Mouse (Mus musculus): ENCODE data around the gene Hrh1. TPM values are rescaled to one million over a fixed set of nuclear protein-coding genes. Genes with fewer than 3 reads are reported as not detected.

Hrh1 gene
- polyA plus RNA-seq, 1 experiment from 2014 or later = 0.17 TPM

- H3K9ac ChIP-seq (ENCODE audit: low read depth, low read length) = no peak overlapping the region
- H3K27me3 ChIP-seq (ENCODE audit: insufficient read depth, low read length) = 0 out of 2 replicates have a peak, but pooled peaks cover 3% of the 10 kb centered on the region
Measured at GRCm38 (mm10) chr6:114367681-114368080, 30.1 kb upstream of the Hrh1 start.

GRCm38 (mm10) chr6:114368196-114368595 lies 29.5 kb upstream of the Hrh1 start:
- no peaks in the 10 kb centered on the region for H3K4me1 ChIP-seq (replicated peaks; ENCODE audit: insufficient read depth, low read length)
- 0 out of 2 replicates have a peak, but pooled peaks cover 3% of the 10 kb centered on the region for H3K27me3 ChIP-seq (ENCODE audit: insufficient read depth, low read length)
- no peak overlapping the region for H3K9ac ChIP-seq (ENCODE audit: low read depth, low read length)
- H3K36me3 ChIP-seq (ENCODE audit: insufficient read depth, low read length) = no peaks in the 10 kb centered on the region
- no peak overlapping the region for H3K4me2 ChIP-seq (ENCODE audit: low read length)
- 81% methylated on average over 6 of the region's 6 CpGs for WGBS
- H3K4me3 ChIP-seq (replicated peaks; ENCODE audit: low read depth, low read length) = no peak overlapping the region
- TF ChIP-seq CTCF (IDR thresholded peaks at IDR 0.05; ENCODE audit: low read depth) = no peak
- ATAC-seq (replicated peaks; ENCODE audit: low FRiP score, low read depth) = no peak
- no peaks in the 10 kb centered on the region for H3K9me3 ChIP-seq (replicated peaks; ENCODE audit: low read length)
- no peak overlapping the region for H3K27ac ChIP-seq
- DNase-seq (ENCODE audit: low spot score) = no peak

More at GRCm38 (mm10) chr6:114367681-114368080, 30.1 kb upstream of the Hrh1 start:
- no peak for TF ChIP-seq CTCF (IDR thresholded peaks at IDR 0.05; ENCODE audit: low read depth)
- DNase-seq (ENCODE audit: low spot score) (no peak), ATAC-seq (replicated peaks; ENCODE audit: low FRiP score, low read depth) (no peak)
- Histone ChIP-seq H3K4me1 (replicated peaks; ENCODE audit: insufficient read depth, low read length) (no peaks in the 10 kb centered on the region), H3K4me2 (ENCODE audit: low read length) (no peak overlapping the region), H3K9me3 (replicated peaks; ENCODE audit: low read length) (no peaks in the 10 kb centered on the region), H3K4me3 (replicated peaks; ENCODE audit: low read depth, low read length) (no peak overlapping the region), H3K27ac (no peak overlapping the region), H3K36me3 (ENCODE audit: insufficient read depth, low read length) (no peaks in the 10 kb centered on the region)
- 60% methylated on average over 6 of the region's 6 CpGs for WGBS

DNA sequence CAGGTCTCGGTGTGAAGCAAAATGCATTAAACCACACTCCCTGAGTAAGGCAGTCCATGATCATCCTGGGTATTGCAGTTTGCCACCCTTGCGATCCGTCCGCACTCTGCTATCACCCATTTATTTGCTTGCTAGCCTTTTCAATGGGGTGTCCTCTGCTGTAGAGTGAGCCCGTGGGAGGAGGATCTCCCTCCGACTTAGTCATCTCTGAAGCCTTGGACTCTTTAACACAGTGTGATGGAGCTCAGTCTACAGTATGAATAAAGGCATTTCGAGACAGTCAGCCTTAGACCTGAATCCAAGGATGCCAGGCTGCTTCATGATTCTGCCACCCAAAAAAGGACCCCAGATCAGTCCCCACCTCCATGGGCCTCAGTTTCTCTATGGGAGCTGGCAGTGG lies 25.0 kb upstream of the Hrh1 start:
- Histone ChIP-seq H3K27me3 (ENCODE audit: insufficient read depth, low read length) (no peaks in the 10 kb centered on the region), H3K9me3 (replicated peaks; ENCODE audit: low read length) (no peaks in the 10 kb centered on the region), H3K4me1 (replicated peaks; ENCODE audit: insufficient read depth, low read length) (no peaks in the 10 kb centered on the region), H3K4me3 (replicated peaks; ENCODE audit: low read depth, low read length) (no peak overlapping the region), H3K27ac (no peak overlapping the region), H3K4me2 (ENCODE audit: low read length) (no peak overlapping the region), H3K36me3 (ENCODE audit: insufficient read depth, low read length) (no peaks in the 10 kb centered on the region), H3K9ac (ENCODE audit: low read depth, low read length) (no peak overlapping the region)
- DNase-seq (ENCODE audit: low spot score) (no peak), ATAC-seq (replicated peaks; ENCODE audit: low FRiP score, low read depth) (no peak)
- 82% methylated on average over 7 of the region's 7 CpGs for WGBS
- no peak for TF ChIP-seq CTCF (IDR thresholded peaks at IDR 0.05; ENCODE audit: low read depth)

- Histone ChIP-seq H3K36me3 (ENCODE audit: insufficient read depth, low read length) (no peaks in the 10 kb centered on the region), H3K4me3 (replicated peaks; ENCODE audit: low read depth, low read length) (no peak overlapping the region), H3K4me1 (replicated peaks; ENCODE audit: insufficient read depth, low read length) (no peaks in the 10 kb centered on the region), H3K4me2 (ENCODE audit: low read length) (no peak overlapping the region), H3K27ac (no peak overlapping the region), H3K9ac (ENCODE audit: low read depth, low read length) (no peak overlapping the region), H3K9me3 (replicated peaks; ENCODE audit: low read length) (no peaks in the 10 kb centered on the region), H3K27me3 (ENCODE audit: insufficient read depth, low read length) (no peaks in the 10 kb centered on the region)
- DNase-seq (ENCODE audit: low spot score) (no peak), ATAC-seq (replicated peaks; ENCODE audit: low FRiP score, low read depth) (no peak)
- no peak for TF ChIP-seq CTCF (IDR thresholded peaks at IDR 0.05; ENCODE audit: low read depth)
- 70% methylated on average over 3 of the region's 3 CpGs for WGBS
Measured at GRCm38 (mm10) chr6:114380872-114381271, 16.9 kb upstream of the Hrh1 start.

- no peak overlapping the region for H3K9ac ChIP-seq (ENCODE audit: low read depth, low read length)
- H3K27ac ChIP-seq = no peak overlapping the region
- TF ChIP-seq CTCF (IDR thresholded peaks at IDR 0.05; ENCODE audit: low read depth) = 0 out of 2 replicates have a peak, but pooled peaks have one; percentile 22
- no peaks in the 10 kb centered on the region for H3K36me3 ChIP-seq (ENCODE audit: insufficient read depth, low read length)
- H3K4me2 ChIP-seq (ENCODE audit: low read length) = no peak overlapping the region
- ATAC-seq (replicated peaks; ENCODE audit: low FRiP score, low read depth) (no peak), DNase-seq (ENCODE audit: low spot score) (peak; percentile 30)
- 41% methylated on average over 6 of the region's 6 CpGs for WGBS
- H3K4me3 ChIP-seq (replicated peaks; ENCODE audit: low read depth, low read length) = no peak overlapping the region
- no peaks in the 10 kb centered on the region for H3K9me3 ChIP-seq (replicated peaks; ENCODE audit: low read length)
- no peaks in the 10 kb centered on the region for H3K27me3 ChIP-seq (ENCODE audit: insufficient read depth, low read length)
- no peaks in the 10 kb centered on the region for H3K4me1 ChIP-seq (replicated peaks; ENCODE audit: insufficient read depth, low read length)
Measured at GRCm38 (mm10) chr6:114387320-114387719, 10.4 kb upstream of the Hrh1 start.

- no peak for DNase-seq (ENCODE audit: low spot score)
- Histone ChIP-seq H3K9me3 (replicated peaks; ENCODE audit: low read length) (no peaks in the 10 kb centered on the region), H3K27ac (no peak overlapping the region), H3K4me1 (replicated peaks; ENCODE audit: insufficient read depth, low read length) (no peaks in the 10 kb centered on the region), H3K27me3 (ENCODE audit: insufficient read depth, low read length) (no peaks in the 10 kb centered on the region), H3K9ac (ENCODE audit: low read depth, low read length) (no peak overlapping the region), H3K4me2 (ENCODE audit: low read length) (no peak overlapping the region), H3K4me3 (replicated peaks; ENCODE audit: low read depth, low read length) (no peak overlapping the region), H3K36me3 (ENCODE audit: insufficient read depth, low read length) (no peaks in the 10 kb centered on the region)
- no peak for ATAC-seq (replicated peaks; ENCODE audit: low FRiP score, low read depth)
- 57% methylated on average over 4 of the region's 4 CpGs for WGBS
- no peak for TF ChIP-seq CTCF (IDR thresholded peaks at IDR 0.05; ENCODE audit: low read depth)
Measured at GRCm38 (mm10) chr6:114387855-114388254, 9.9 kb upstream of the Hrh1 start.

- Histone ChIP-seq H3K27ac (no peak overlapping the region), H3K4me1 (replicated peaks; ENCODE audit: insufficient read depth, low read length) (no peaks in the 10 kb centered on the region), H3K36me3 (ENCODE audit: insufficient read depth, low read length) (no peaks in the 10 kb centered on the region), H3K27me3 (ENCODE audit: insufficient read depth, low read length) (no peaks in the 10 kb centered on the region), H3K4me2 (ENCODE audit: low read length) (no peak overlapping the region), H3K9me3 (replicated peaks; ENCODE audit: low read length) (no peaks in the 10 kb centered on the region), H3K9ac (ENCODE audit: low read depth, low read length) (no peak overlapping the region), H3K4me3 (replicated peaks; ENCODE audit: low read depth, low read length) (no peak overlapping the region)
- 81% methylated on average over 2 of the region's 2 CpGs for WGBS
- no peak for TF ChIP-seq CTCF (IDR thresholded peaks at IDR 0.05; ENCODE audit: low read depth)
- DNase-seq (ENCODE audit: low spot score) (no peak), ATAC-seq (replicated peaks; ENCODE audit: low FRiP score, low read depth) (no peak)
Measured at GRCm38 (mm10) chr6:114390129-114390528, 7.6 kb upstream of the Hrh1 start.

All from kidney, postnatal 0 days (tissue).